Mouse (Mus musculus): Measurements from ENCODE around the gene Tbxas1. TPM values are rescaled to one million over a fixed set of nuclear protein-coding genes. Genes with fewer than 3 reads are reported as not detected.

The Tbxas1 gene
- polyA plus RNA-seq, 2 experiments = 4.5 to 6.3 TPM

DNA sequence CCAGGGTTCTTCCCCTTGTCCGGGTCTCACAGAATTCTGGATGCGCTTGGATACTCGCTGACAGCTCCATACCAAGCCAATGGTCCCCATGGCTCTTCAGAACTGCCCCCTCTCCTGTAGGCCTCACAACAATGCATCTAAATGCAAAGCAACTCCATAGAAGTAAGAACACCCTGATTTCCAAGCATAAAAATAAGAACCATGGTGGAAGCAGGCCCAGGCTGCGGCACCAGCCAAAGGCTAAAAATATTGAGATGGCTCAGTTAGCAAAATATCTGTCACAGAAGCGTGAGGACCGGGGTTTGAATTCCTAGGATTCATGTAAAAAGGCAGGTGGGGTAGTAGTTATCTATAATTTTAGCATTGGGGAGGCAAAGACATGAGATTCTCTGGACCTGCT, 159.8 kb downstream of the Tbxas1 start:
- no peaks in the 10 kb centered on the region for H3K9me3 ChIP-seq (ENCODE audit: control insufficient read depth, low read length)
- no peaks in the 10 kb centered on the region for H3K36me3 ChIP-seq (replicated peaks; ENCODE audit: control insufficient read depth, insufficient read depth, low read depth)
- H3K4me1 ChIP-seq (replicated peaks; ENCODE audit: control insufficient read depth in 2 of 2, insufficient read depth in 2 of 2, low read length in 1 of 2) = no peaks in the 10 kb centered on the region
- no peak for TF ChIP-seq EP300 (IDR thresholded peaks at IDR 0.05; ENCODE audit: low read depth)
- TF ChIP-seq CTCF (IDR thresholded peaks at IDR 0.05; ENCODE audit: low read depth) = no peak
- no peak overlapping the region for H3K27ac ChIP-seq
- DNase-seq (ENCODE audit: low read depth in 3 of 3, low spot score in 3 of 3) = no peak
- H3K4me3 ChIP-seq (ENCODE audit: insufficient read depth in 1 of 2, low read depth in 2 of 2, low read length in 2 of 2) = no peak overlapping the region
- WGBS (ENCODE audit: insufficient replicate concordance) = 73% methylated on average over 6 of the region's 6 CpGs
- no peak for ATAC-seq (ENCODE audit: insufficient read depth)
- H3K9ac ChIP-seq (replicated peaks) = no peak overlapping the region
- H3K4me2 ChIP-seq (ENCODE audit: low read depth) = no peak overlapping the region
- H3K27me3 ChIP-seq (ENCODE audit: control insufficient read depth, insufficient read depth, low read length) = no peaks in the 10 kb centered on the region

DNA sequence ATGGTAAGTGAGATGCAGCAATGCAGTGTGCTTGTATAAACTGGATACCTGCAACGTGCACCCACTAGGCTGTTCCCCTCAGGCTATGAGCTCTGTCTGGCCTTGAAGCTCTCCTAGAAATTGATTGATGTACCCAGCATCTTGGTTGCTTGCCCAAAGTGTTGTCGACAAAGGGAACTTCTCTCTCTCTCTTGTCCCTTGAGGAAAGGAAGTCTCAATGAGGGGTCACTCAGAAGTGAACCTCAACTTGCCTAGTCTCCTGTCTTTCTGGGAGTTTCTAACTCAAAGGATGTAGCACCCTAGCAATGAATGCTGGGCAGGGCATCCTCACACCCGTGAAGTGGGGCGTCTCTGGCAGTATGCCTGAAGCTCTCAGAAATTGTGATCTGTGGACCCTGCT, 161.0 kb downstream of the Tbxas1 start:
- Histone ChIP-seq H3K27ac (no peak overlapping the region), H3K36me3 (replicated peaks; ENCODE audit: control insufficient read depth, insufficient read depth, low read depth) (no peaks in the 10 kb centered on the region), H3K4me1 (replicated peaks; ENCODE audit: control insufficient read depth in 2 of 2, insufficient read depth in 2 of 2, low read length in 1 of 2) (no peaks in the 10 kb centered on the region), H3K27me3 (ENCODE audit: control insufficient read depth, insufficient read depth, low read length) (no peaks in the 10 kb centered on the region), H3K4me3 (ENCODE audit: insufficient read depth in 1 of 2, low read depth in 2 of 2, low read length in 2 of 2) (no peak overlapping the region), H3K4me2 (ENCODE audit: low read depth) (no peak overlapping the region), H3K9me3 (ENCODE audit: control insufficient read depth, low read length) (no peaks in the 10 kb centered on the region), H3K9ac (replicated peaks) (no peak overlapping the region)
- no peak for ATAC-seq (ENCODE audit: insufficient read depth)
- TF ChIP-seq EP300 (IDR thresholded peaks at IDR 0.05; ENCODE audit: low read depth) = no peak
- DNase-seq (ENCODE audit: low read depth in 3 of 3, low spot score in 3 of 3) = no peak
- 68% methylated on average over 4 of the region's 4 CpGs for WGBS (ENCODE audit: insufficient replicate concordance)

DNA sequence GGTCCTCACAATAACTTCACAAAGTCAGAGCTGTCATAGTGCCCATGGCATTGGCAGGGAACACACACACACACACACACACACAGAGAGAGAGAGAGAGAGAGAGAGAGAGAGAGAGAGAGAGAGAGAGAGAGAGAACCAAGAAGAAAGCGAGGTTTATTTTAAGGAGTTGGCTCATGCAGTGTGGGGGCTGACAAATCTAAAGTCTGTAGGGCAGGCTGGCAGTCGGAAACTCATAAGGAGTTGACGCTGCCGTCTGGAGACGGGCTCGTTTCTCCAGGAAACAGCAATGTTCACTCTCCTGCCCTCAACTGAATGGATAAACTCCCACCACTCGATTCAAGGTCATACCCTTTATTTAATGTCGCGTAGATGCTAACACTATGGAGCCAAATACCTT, 165.2 kb downstream of the Tbxas1 start:
- no peak overlapping the region for H3K9ac ChIP-seq (replicated peaks)
- no peak for DNase-seq (ENCODE audit: low read depth in 3 of 3, low spot score in 3 of 3)
- no peaks in the 10 kb centered on the region for H3K4me1 ChIP-seq (replicated peaks; ENCODE audit: control insufficient read depth in 2 of 2, insufficient read depth in 2 of 2, low read length in 1 of 2)
- TF ChIP-seq EP300 (IDR thresholded peaks at IDR 0.05; ENCODE audit: low read depth) (no peak), CTCF (IDR thresholded peaks at IDR 0.05; ENCODE audit: low read depth) (no peak)
- WGBS (ENCODE audit: insufficient replicate concordance) = 72% methylated on average over 9 of the region's 9 CpGs
- no peak overlapping the region for H3K4me2 ChIP-seq (ENCODE audit: low read depth)
- no peak for ATAC-seq (ENCODE audit: insufficient read depth)
- no peaks in the 10 kb centered on the region for H3K36me3 ChIP-seq (replicated peaks; ENCODE audit: control insufficient read depth, insufficient read depth, low read depth)
- H3K9me3 ChIP-seq (ENCODE audit: control insufficient read depth, low read length) = no peaks in the 10 kb centered on the region
- no peak overlapping the region for H3K4me3 ChIP-seq (ENCODE audit: insufficient read depth in 1 of 2, low read depth in 2 of 2, low read length in 2 of 2)
- H3K27ac ChIP-seq = no peak overlapping the region
- no peaks in the 10 kb centered on the region for H3K27me3 ChIP-seq (ENCODE audit: control insufficient read depth, insufficient read depth, low read length)

DNA sequence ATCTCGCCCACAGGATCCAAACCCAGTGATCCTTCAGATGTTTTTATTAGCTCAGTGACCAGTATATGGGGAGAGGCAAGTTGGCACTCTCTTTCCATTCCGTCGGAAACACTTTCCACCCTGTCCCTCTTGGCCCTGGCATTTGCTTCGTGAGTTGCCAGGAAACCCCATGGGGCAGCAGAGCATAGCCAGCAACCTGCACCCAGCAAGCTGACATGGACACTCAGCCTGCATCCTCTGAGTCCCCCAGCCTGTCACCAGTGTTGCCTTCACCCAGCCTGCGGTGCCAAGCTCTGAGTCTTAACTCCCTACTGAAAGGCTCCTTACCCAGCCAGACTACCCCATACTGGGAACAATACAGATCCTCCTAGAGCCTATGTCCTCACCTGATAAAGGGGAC, 173.9 kb downstream of the Tbxas1 start:
- H3K27ac ChIP-seq = no peak overlapping the region
- H3K27me3 ChIP-seq (ENCODE audit: control insufficient read depth, insufficient read depth, low read length) = no peaks in the 10 kb centered on the region
- H3K36me3 ChIP-seq (replicated peaks; ENCODE audit: control insufficient read depth, insufficient read depth, low read depth) = no peaks in the 10 kb centered on the region
- 60% methylated on average over 5 of the region's 5 CpGs for WGBS (ENCODE audit: insufficient replicate concordance)
- ATAC-seq (ENCODE audit: insufficient read depth) (no peak), DNase-seq (ENCODE audit: low read depth in 3 of 3, low spot score in 3 of 3) (no peak)
- H3K4me3 ChIP-seq (ENCODE audit: insufficient read depth in 1 of 2, low read depth in 2 of 2, low read length in 2 of 2) = no peak overlapping the region
- H3K9ac ChIP-seq (replicated peaks) = no peak overlapping the region
- no peak overlapping the region for H3K4me2 ChIP-seq (ENCODE audit: low read depth)
- no peaks in the 10 kb centered on the region for H3K4me1 ChIP-seq (replicated peaks; ENCODE audit: control insufficient read depth in 2 of 2, insufficient read depth in 2 of 2, low read length in 1 of 2)
- TF ChIP-seq CTCF (IDR thresholded peaks at IDR 0.05; ENCODE audit: low read depth) (no peak), EP300 (IDR thresholded peaks at IDR 0.05; ENCODE audit: low read depth) (no peak)
- H3K9me3 ChIP-seq (ENCODE audit: control insufficient read depth, low read length) = no peaks in the 10 kb centered on the region

DNA sequence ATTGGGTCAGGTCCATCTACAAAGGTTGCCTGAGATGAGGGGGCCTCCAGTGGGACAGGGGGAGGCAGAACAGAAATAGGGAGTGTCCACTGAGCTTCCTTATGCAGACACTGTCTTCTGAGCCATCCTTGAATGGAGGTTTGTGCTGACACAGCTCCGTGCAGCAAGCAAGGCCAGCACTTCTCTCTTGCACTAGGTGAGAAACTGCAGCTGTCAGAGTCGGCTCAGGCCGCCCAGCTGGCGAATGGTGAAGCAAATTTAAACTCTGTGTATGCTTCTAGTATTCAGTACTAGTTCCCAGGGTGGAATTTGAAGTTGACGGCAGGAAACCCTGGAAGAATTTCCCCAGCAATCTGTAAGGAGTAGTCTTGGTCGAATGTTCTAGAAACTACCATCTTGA, 175.6 kb downstream of the Tbxas1 start:
- no peak overlapping the region for H3K9ac ChIP-seq (replicated peaks)
- H3K4me1 ChIP-seq (replicated peaks; ENCODE audit: control insufficient read depth in 2 of 2, insufficient read depth in 2 of 2, low read length in 1 of 2) = no peaks in the 10 kb centered on the region
- no peaks in the 10 kb centered on the region for H3K9me3 ChIP-seq (ENCODE audit: control insufficient read depth, low read length)
- no peak overlapping the region for H3K27ac ChIP-seq
- ATAC-seq (ENCODE audit: insufficient read depth) = no peak
- no peak for DNase-seq (ENCODE audit: low read depth in 3 of 3, low spot score in 3 of 3)
- no peaks in the 10 kb centered on the region for H3K27me3 ChIP-seq (ENCODE audit: control insufficient read depth, insufficient read depth, low read length)
- H3K36me3 ChIP-seq (replicated peaks; ENCODE audit: control insufficient read depth, insufficient read depth, low read depth) = no peaks in the 10 kb centered on the region
- H3K4me3 ChIP-seq (ENCODE audit: insufficient read depth in 1 of 2, low read depth in 2 of 2, low read length in 2 of 2) = no peak overlapping the region
- H3K4me2 ChIP-seq (ENCODE audit: low read depth) = no peak overlapping the region
- TF ChIP-seq EP300 (IDR thresholded peaks at IDR 0.05; ENCODE audit: low read depth) (no peak), CTCF (IDR thresholded peaks at IDR 0.05; ENCODE audit: low read depth) (no peak)
- WGBS (ENCODE audit: insufficient replicate concordance) = 53% methylated on average over 6 of the region's 6 CpGs

All from liver, embryonic 14.5 days (tissue).